Mouse (Mus musculus) lung, postnatal 0 days (tissue): ENCODE data around the gene Nrm. TPM values are rescaled to one million over a fixed set of nuclear protein-coding genes. Genes with fewer than 3 reads are reported as not detected.

ENCODE experiments used
- ATAC-seq: fragments of 200-750 bp; cut with Nextera tagmentation; 2 replicates; pipeline ENCODE4 v1.8.0; 2017; ENCODE audit warnings: moderate library complexity
- DNase-seq: peaks from one replicate; pipeline ENCODE4 v3.0.0-alpha.2; 2016; ENCODE audit warnings: low spot score
- H3K27ac ChIP-seq: fragments of 300-500 bp; sonication (generic); 2 replicates; pipeline ENCODE4 v1.5.1; 2014; ENCODE audit warnings: antibody characterized with exemption, mild to moderate bottlenecking, low read length, mixed read lengths
- H3K27me3 ChIP-seq: fragments of 300-500 bp; sonication (generic); replicated peaks from 2 replicates; pipeline ENCODE4 v1.6.1; 2014; ENCODE audit warnings: low read length, mixed read lengths; ENCODE audit not compliant: insufficient read depth
- H3K36me3 ChIP-seq: fragments of 300-500 bp; sonication (generic); 2 replicates; pipeline ENCODE4 v1.6.1; 2014; ENCODE audit warnings: low read length, mixed read lengths; ENCODE audit not compliant: insufficient read depth
- H3K4me1 ChIP-seq: fragments of 300-500 bp; sonication (generic); 2 replicates; pipeline ENCODE4 v1.6.1; 2014; ENCODE audit warnings: antibody characterized with exemption, low read depth, low read length, mixed read lengths; ENCODE audit not compliant: insufficient read depth
- H3K4me2 ChIP-seq: fragments of 300-500 bp; sonication (generic); replicated peaks from 2 replicates; pipeline ENCODE4 v1.6.1; 2014; ENCODE audit warnings: low read depth, mild to moderate bottlenecking, low read length, moderate library complexity, mixed read lengths
- H3K4me3 ChIP-seq: fragments of 300-500 bp; sonication (generic); 2 replicates; pipeline ENCODE4 v1.5.1; 2014; ENCODE audit warnings: low read depth, low read length
- H3K9ac ChIP-seq: fragments of 300-500 bp; sonication (generic); replicated peaks from 2 replicates; pipeline ENCODE4 v1.6.1; 2014; ENCODE audit warnings: low read depth, mild to moderate bottlenecking
- H3K9me3 ChIP-seq: fragments of 300-500 bp; sonication (generic); 2 replicates; pipeline ENCODE4 v1.6.1; 2016; ENCODE audit warnings: low read length, mixed read lengths
- CTCF ChIP-seq: IDR thresholded peaks from 2 replicates; pipeline ENCODE4 v1.5.1; 2016; ENCODE audit warnings: antibody characterized with exemption, mild to moderate bottlenecking
- EP300 ChIP-seq: IDR thresholded peaks from 2 replicates; pipeline ENCODE4 v1.6.1; 2016; ENCODE audit warnings: antibody characterized with exemption, mild to moderate bottlenecking, control low read depth
- WGBS: fragments of 180-500 bp; shearing (Covaris S2); extraction: QIAGEN DNeasy Blood & Tissue Kit; methylation state at CpG from one replicate; pipeline ENCODE4 v1.1.7; 2014; 5-methylcytosine and 5-hydroxymethylcytosine counted together
- polyA plus RNA-seq: library from polyadenylated mRNA; unstranded; fragments of >200 nt; fragmentation: Nextera tagmentation; extraction: Ambion mirVana; gene quantifications from 2 replicates; pipeline ENCODE4 v1.2.1, GENCODE M21; 2015

Nrm gene
- polyA plus RNA-seq, 1 experiment from 2014 or later, result 21.4 TPM

DNA sequence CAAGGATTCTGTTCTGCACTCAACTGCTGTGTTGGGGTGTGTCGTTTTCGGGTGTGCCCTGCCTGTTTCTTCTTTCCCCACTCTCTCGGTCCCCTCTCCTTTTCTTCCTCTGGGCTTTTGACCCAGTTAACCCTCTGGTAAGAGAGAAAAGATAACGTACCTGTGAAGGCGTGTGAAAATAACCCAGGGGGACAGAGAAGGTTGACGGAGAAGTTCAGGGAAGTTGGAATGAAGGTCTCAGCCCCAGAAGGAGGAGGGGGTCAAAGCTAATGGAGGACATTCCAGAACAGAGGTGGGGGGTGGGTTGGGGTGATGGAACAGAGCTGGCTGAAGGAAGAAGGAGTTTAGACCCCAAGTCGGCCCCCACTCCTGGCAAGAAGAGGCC, 7.8 kb downstream of the Nrm start:
- DNase-seq (no peak), ATAC-seq (no peak)
- Histone ChIP-seq H3K27ac (peak overlapping the region; percentile 90), H3K36me3 (no peaks in the 10 kb centered on the region), H3K4me2 (peak overlapping the region; percentile 88), H3K4me1 (peaks cover 5% of the 10 kb centered on the region), H3K9ac (peak overlapping the region; percentile 68), H3K9me3 (no peaks in the 10 kb centered on the region), H3K27me3 (no peaks in the 10 kb centered on the region), H3K4me3 (peak overlapping the region; percentile 51)
- TF ChIP-seq EP300 (no peak), CTCF (no peak)
- WGBS, result 6% methylated on average over 7 of the region's 7 CpGs

DNA sequence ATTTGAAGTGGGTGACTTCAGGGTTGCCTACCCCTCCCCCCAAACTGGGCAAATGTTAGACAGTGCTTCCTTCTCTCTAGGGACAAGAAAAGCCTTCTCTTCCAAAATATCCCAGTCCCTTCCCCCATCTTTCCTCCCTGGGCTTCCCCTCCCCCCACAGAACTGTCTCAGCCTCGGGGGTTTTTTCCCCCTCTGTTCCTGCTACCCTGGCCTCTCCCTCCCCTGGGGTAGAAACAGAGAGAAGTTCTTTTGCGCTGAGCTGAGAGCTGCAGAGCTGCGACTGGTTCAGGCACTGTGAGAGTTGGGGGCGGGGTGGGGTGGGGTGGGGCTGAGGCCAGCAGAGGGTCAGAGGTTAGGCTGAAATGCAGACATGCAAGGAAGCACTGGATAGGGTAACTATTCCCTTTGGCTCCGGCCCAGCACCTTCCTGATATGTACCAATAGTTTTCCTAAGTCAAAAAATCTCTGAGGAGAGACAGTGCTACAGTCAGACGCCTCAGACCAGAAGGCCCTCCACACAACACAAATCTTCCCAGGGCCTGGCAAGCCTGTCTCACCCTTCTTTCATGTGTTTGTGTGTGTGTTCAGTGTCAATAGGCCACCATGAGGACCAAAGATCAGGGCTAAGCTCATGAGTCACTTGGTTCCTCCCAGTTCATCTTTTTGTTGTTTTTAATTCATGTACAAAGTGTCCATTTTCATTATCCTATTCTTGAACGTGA, 8.4 kb downstream of the Nrm start:
- Histone ChIP-seq H3K27ac (peak overlapping the region; percentile 90), H3K4me3 (peak overlapping the region; percentile 51), H3K4me2 (peak overlapping the region; percentile 88), H3K9me3 (no peaks in the 10 kb centered on the region), H3K27me3 (no peaks in the 10 kb centered on the region), H3K36me3 (no peaks in the 10 kb centered on the region), H3K9ac (peak overlapping the region; percentile 68), H3K4me1 (peaks cover 5% of the 10 kb centered on the region)
- TF ChIP-seq CTCF (no peak), EP300 (peak; percentile 9; the same call in 1 of the 2 replicates)
- DNase-seq (peak; percentile 76), ATAC-seq (peak; percentile 21)
- WGBS, result under 1% methylated on average over 7 of the region's 7 CpGs

DNA sequence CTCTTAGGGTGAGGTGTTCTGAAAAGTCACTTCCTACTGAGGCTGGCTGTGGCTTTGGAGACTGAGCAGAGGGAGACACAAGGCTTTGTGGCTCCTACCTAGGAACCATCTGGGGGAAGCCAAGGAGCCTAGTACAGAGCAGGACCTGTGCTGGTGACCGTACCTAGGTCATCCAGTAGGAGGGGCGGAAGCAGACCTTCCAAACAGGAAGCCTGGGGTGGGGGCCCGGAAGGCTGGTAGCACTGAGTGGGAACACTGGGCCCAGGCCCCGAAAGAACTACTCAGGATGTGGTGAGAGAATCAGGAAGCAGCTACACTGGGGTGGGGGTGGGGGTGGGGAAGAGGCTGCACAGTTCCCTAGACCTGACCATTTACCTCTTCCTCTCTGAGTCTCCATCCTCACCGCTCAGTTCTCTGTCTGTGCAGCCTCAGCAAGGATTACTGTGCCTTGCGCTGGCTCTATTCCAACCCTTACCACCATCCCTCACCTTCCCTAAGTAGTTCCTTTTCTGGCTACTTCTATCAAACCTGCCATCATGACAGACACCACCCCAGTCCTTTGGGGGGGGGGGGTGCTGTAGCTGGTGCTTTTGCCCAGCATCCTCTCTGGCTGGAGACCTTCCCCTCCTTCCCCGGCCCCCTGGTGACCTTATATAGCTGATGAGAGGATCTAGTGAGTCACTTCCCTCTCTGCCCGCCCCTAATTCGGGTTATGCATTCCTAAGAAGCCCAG, 9.2 kb downstream of the Nrm start:
- 21% methylated on average over 9 of the region's 9 CpGs for WGBS

DNA sequence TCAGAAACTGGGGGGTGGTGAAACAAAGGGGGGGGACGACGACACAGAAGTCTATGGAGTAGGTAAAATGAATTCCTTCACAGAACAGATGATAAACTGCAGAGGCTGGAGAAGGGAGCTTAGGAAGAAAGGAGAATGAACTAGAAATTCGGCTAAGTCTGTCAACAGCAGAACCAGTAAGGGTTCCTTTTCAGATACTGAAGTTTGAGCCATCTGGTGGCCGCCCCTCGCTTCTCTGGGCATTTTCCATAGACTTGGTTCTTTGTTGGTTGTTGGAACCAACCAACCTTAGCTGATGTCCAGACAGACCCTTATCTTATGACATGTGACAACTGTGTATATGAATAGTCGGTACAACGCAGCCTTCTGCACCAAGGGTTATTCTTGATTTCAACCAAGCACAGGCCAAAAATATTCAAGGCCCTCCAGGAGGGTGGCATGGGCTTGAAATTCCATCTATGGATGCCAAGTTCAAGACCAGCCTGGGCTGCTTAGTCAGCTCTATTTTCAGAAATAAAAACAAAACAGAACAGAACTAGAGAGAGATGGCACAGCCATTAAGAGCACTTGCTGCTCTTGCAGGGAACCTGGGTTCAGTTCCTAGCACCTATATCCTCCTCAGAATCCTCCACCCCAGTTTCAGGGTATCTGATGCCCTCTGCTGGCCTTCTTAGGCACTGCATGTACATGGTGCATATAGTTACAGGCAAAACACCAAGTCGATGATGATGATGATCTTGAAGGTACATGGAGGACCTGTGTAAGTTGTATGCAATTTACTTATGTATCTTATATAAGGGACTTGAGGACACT, 10.0 kb downstream of the Nrm start:
- Histone ChIP-seq H3K4me1 (peaks cover 2% of the 10 kb centered on the region; the same call in 1 of the 2 replicates), H3K4me3 (peak overlapping the region; percentile 26)
- peak; percentile 29 for DNase-seq

More for the DNA sequence above, 9.2 kb downstream of the Nrm start:
- peak overlapping the region; percentile 38; the same call in 1 of the 2 replicates for H3K9ac ChIP-seq
- H3K36me3 ChIP-seq, result no peaks in the 10 kb centered on the region
- H3K9me3 ChIP-seq, result no peaks in the 10 kb centered on the region
- peak; percentile 72 for ATAC-seq
- TF ChIP-seq CTCF (peak; percentile 11; the same call in 1 of the 2 replicates), EP300 (peak; percentile 47)
- H3K27me3 ChIP-seq, result no peaks in the 10 kb centered on the region
- H3K4me2 ChIP-seq, result peak overlapping the region; percentile 88
- H3K4me3 ChIP-seq, result peak overlapping the region; percentile 51
- peak overlapping the region; percentile 90 for H3K27ac ChIP-seq
- DNase-seq, result peak; percentile 83
- H3K4me1 ChIP-seq, result peaks cover 2% of the 10 kb centered on the region; the same call in 1 of the 2 replicates

DNA sequence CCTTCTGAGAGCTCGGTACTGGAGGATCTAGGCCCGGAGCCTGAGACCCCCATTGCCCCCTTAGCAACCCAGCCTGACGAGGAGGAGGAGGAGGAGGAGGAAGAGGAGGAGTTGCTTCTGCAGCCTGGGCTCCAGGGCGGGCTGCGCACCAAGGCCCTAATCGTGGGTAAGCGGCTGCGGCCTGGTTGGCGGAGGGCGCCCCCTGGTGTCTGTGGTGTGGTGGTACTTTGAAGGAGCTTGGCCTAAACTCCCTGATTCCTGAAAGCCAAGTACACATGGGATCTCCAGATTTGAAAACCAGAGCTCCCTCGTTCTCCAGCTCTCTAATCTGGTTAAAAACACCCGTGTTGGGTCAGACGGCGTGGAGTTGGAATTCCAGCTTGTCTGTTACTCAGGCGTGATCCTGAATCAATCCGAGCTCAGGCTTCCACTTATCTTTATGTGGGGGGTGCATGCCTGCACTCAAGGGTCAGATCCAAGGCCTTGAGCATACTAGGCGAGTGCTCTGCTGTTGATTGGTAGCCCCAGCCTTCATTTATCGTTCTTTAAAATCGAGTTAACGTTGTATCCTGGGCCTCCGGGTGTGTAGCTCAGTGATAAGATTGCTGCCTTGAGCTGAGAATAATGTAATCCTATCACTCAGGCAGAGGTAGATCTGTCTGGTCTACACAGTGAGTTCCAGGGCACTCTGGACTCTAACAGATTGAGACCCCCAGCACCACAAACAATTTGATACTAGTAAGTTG, 12.8 kb downstream of the Nrm start:
- ATAC-seq (peak; percentile 26; the same call in 1 of the 2 replicates), DNase-seq (peak; percentile 89)
- Histone ChIP-seq H3K4me1 (peaks cover 2% of the 10 kb centered on the region; the same call in 1 of the 2 replicates), H3K27ac (no peak overlapping the region), H3K4me3 (no peak overlapping the region), H3K36me3 (no peaks in the 10 kb centered on the region), H3K27me3 (no peaks in the 10 kb centered on the region), H3K4me2 (no peak overlapping the region; the same call in 1 of the 2 replicates), H3K9ac (no peak overlapping the region), H3K9me3 (no peaks in the 10 kb centered on the region)
- TF ChIP-seq EP300, result no peak
- peak; percentile 98 for TF ChIP-seq CTCF
- WGBS, result 31% methylated on average over 21 of the region's 21 CpGs

More for the DNA sequence above, 10.0 kb downstream of the Nrm start:
- Histone ChIP-seq H3K27ac (peak overlapping the region; percentile 90), H3K4me2 (peak overlapping the region; percentile 88), H3K36me3 (no peaks in the 10 kb centered on the region), H3K27me3 (no peaks in the 10 kb centered on the region), H3K9ac (no peak overlapping the region), H3K9me3 (no peaks in the 10 kb centered on the region)
- peak; percentile 48 for TF ChIP-seq EP300
- peak; percentile 76 for TF ChIP-seq CTCF
- 58% methylated on average over 8 of the region's 8 CpGs for WGBS
- no peak for ATAC-seq
